Mouse (Mus musculus) olfactory bulb, adult 2 months (tissue): Measurements from ENCODE around the gene Nkx6-2. TPM values are rescaled to one million over a fixed set of nuclear protein-coding genes. Genes with fewer than 3 reads are reported as not detected.

Experiments used
- H3K27ac ChIP-seq: fragments of 200-500 bp; 2 replicates; pipeline ENCODE4 v1.5.1; 2012; ENCODE audit warnings: low read depth, low read length; ENCODE audit not compliant: insufficient read depth
- H3K4me1 ChIP-seq: fragments of 200-500 bp; 2 replicates; pipeline ENCODE4 v1.6.1; 2012; ENCODE audit warnings: low read length; ENCODE audit not compliant: control insufficient read depth, insufficient read depth
- H3K4me3 ChIP-seq: fragments of 200-500 bp; 2 replicates; pipeline ENCODE4 v1.5.1; 2012; ENCODE audit warnings: mild to moderate bottlenecking, low read depth, low read length, moderate library complexity; ENCODE audit not compliant: insufficient read depth
- CTCF ChIP-seq: fragments of 200-500 bp; IDR thresholded peaks from 2 replicates; pipeline ENCODE4 v1.5.1; 2012; ENCODE audit warnings: low read depth, mild to moderate bottlenecking, low read length, moderate library complexity; ENCODE audit not compliant: insufficient read depth
- POLR2A ChIP-seq: fragments of 200-500 bp; IDR thresholded peaks from 2 replicates; pipeline ENCODE4 v1.6.1; 2012; ENCODE audit warnings: mild to moderate bottlenecking, low read depth, low read length, moderate library complexity; ENCODE audit not compliant: insufficient read depth
- WGBS: fragments of 180-500 bp; shearing (Covaris S2); methylation state at CpG from one replicate; pipeline ENCODE4 v1.1.7; 2018; 5-methylcytosine and 5-hydroxymethylcytosine counted together
- polyA plus RNA-seq: library from polyadenylated mRNA; stranded (reverse); fragments of >200 nt; gene quantifications from 2 replicates; pipeline ENCODE4 v1.2.4, GENCODE M21; 2012; ENCODE audit warnings: low replicate concordance; ENCODE audit not compliant: missing spikeins, insufficient read depth, insufficient read length

Nkx6-2 gene
- polyA plus RNA-seq, 1 experiment = not detected

GRCm38 (mm10) chr7:139556331-139556730 lies 26.3 kb downstream of the Nkx6-2 start:
- 44% methylated on average over 5 of the region's 5 CpGs for WGBS
- H3K27ac ChIP-seq = 0 out of 2 replicates have a peak overlapping the region, but pooled peaks have one; percentile 8
- H3K4me3 ChIP-seq = no peak overlapping the region
- TF ChIP-seq CTCF = no peak
- TF ChIP-seq POLR2A = no peak
- peaks cover 12% of the 10 kb centered on the region for H3K4me1 ChIP-seq

GRCm38 (mm10) chr7:139551519-139551918 lies 31.1 kb downstream of the Nkx6-2 start:
- Histone ChIP-seq H3K4me3 (no peak overlapping the region), H3K27ac (no peak overlapping the region), H3K4me1 (peaks cover 2% of the 10 kb centered on the region; the same call in 1 of the 2 replicates)
- WGBS = 90% methylated on average over 2 of the region's 2 CpGs
- TF ChIP-seq CTCF (no peak), POLR2A (no peak)

GRCm38 (mm10) chr7:139550086-139550783 lies 32.4 kb downstream of the Nkx6-2 start:
- 84% methylated on average over 3 of the region's 3 CpGs for WGBS
- no peak overlapping the region for H3K27ac ChIP-seq
- peaks cover 4% of the 10 kb centered on the region for H3K4me1 ChIP-seq

GRCm38 (mm10) chr7:139547325-139547724 lies 35.3 kb downstream of the Nkx6-2 start:
- H3K4me1 ChIP-seq = peaks cover 13% of the 10 kb centered on the region
- H3K27ac ChIP-seq = no peak overlapping the region
- H3K4me3 ChIP-seq = no peak overlapping the region
- TF ChIP-seq POLR2A (no peak), CTCF (no peak)
- 93% methylated on average over 2 of the region's 2 CpGs for WGBS

More at GRCm38 (mm10) chr7:139550086-139550783, 32.4 kb downstream of the Nkx6-2 start:
- no peak for TF ChIP-seq CTCF
- TF ChIP-seq POLR2A = no peak
- H3K4me3 ChIP-seq = no peak overlapping the region

GRCm38 (mm10) chr7:139544706-139545625 lies 37.6 kb downstream of the Nkx6-2 start:
- H3K27ac ChIP-seq = peak overlapping the region; percentile 13; the same call in 1 of the 2 replicates
- H3K4me3 ChIP-seq = no peak overlapping the region
- TF ChIP-seq POLR2A (no peak), CTCF (no peak)
- peaks cover 13% of the 10 kb centered on the region for H3K4me1 ChIP-seq
- 40% methylated on average over 12 of the region's 12 CpGs for WGBS

- peaks cover 13% of the 10 kb centered on the region for H3K4me1 ChIP-seq
- 92% methylated on average over 6 of the region's 6 CpGs for WGBS
- TF ChIP-seq CTCF = no peak
- no peak for TF ChIP-seq POLR2A
- no peak overlapping the region for H3K4me3 ChIP-seq
- H3K27ac ChIP-seq = no peak overlapping the region
These were observed 41.2 kb downstream of the Nkx6-2 start for GRCm38 (mm10) chr7:139541422-139541821.

GRCm38 (mm10) chr7:139540601-139541000 lies 42.0 kb downstream of the Nkx6-2 start:
- H3K27ac ChIP-seq = no peak overlapping the region
- no peak overlapping the region for H3K4me3 ChIP-seq
- WGBS = 75% methylated on average over 1 of the region's 1 CpGs
- no peak for TF ChIP-seq CTCF
- no peak for TF ChIP-seq POLR2A
- peaks cover 13% of the 10 kb centered on the region for H3K4me1 ChIP-seq

GRCm38 (mm10) chr7:139538541-139538940 lies 44.1 kb downstream of the Nkx6-2 start:
- 48% methylated on average over 2 of the region's 2 CpGs for WGBS
- Histone ChIP-seq H3K4me1 (no peaks in the 10 kb centered on the region; the same call in 1 of the 2 replicates), H3K27ac (no peak overlapping the region), H3K4me3 (no peak overlapping the region)
- TF ChIP-seq POLR2A (no peak), CTCF (no peak)

- Histone ChIP-seq H3K4me3 (no peak overlapping the region), H3K27ac (no peak overlapping the region), H3K4me1 (no peaks in the 10 kb centered on the region)
- no peak for TF ChIP-seq CTCF
- no peak for TF ChIP-seq POLR2A
- WGBS = 92% methylated on average over 9 of the region's 9 CpGs
These were observed 44.8 kb downstream of the Nkx6-2 start for GRCm38 (mm10) chr7:139537831-139538230.
